Mouse (Mus musculus): ENCODE measurements around the gene Rnpep. TPM values are rescaled to one million over a fixed set of nuclear protein-coding genes. Genes with fewer than 3 reads are reported as not detected.

Rnpep gene
- polyA plus RNA-seq, 1 experiment from 2014 or later, result 113 TPM

GRCm38 (mm10) chr1:135213772-135214640 lies 69.9 kb downstream of the Rnpep start:
- peaks cover 10% of the 10 kb centered on the region for H3K4me1 ChIP-seq
- DNase-seq (ENCODE audit: low spot score), result no peak
- H3K27me3 ChIP-seq (ENCODE audit: low read depth, poor library complexity, severe bottlenecking), result no peaks in the 10 kb centered on the region
- no peak overlapping the region for H3K27ac ChIP-seq
- H3K9me3 ChIP-seq (replicated peaks), result no peaks in the 10 kb centered on the region
- H3K4me3 ChIP-seq, result no peak overlapping the region
- H3K36me3 ChIP-seq, result no peaks in the 10 kb centered on the region
- 86% methylated on average over 9 of the region's 9 CpGs for WGBS

Other genes starting within 250 kb of the Rnpep start
- gene Lgr6, start 178.8 kb downstream of the Rnpep start, polyA plus RNA-seq (2016; fragmentation: Nextera tagmentation; extraction: Ambion mirVana), result 0.56 and 0.75 TPM in 2 replicates
- gene Ptpn7, start 151.4 kb downstream of the Rnpep start, polyA plus RNA-seq (2016; fragmentation: Nextera tagmentation; extraction: Ambion mirVana), result 1.4 and 1.9 TPM in 2 replicates
- 32.7 and 42.2 TPM in 2 replicates for gene Arl8a, start 137.3 kb downstream of the Rnpep start, polyA plus RNA-seq (2016; fragmentation: Nextera tagmentation; extraction: Ambion mirVana)
- gene Gpr37l1, start 116.4 kb downstream of the Rnpep start, polyA plus RNA-seq (2016; fragmentation: Nextera tagmentation; extraction: Ambion mirVana), result not detected in 2 replicates
- gene Elf3, start 25.5 kb downstream of the Rnpep start, polyA plus RNA-seq (2016; fragmentation: Nextera tagmentation; extraction: Ambion mirVana), result 8.2 and 8.8 TPM in 2 replicates
- 201 and 243 TPM in 2 replicates for gene Timm17a, start 29.7 kb upstream of the Rnpep start, polyA plus RNA-seq (2016; fragmentation: Nextera tagmentation; extraction: Ambion mirVana)
- gene Lmod1, start 40.7 kb upstream of the Rnpep start, polyA plus RNA-seq (2016; fragmentation: Nextera tagmentation; extraction: Ambion mirVana), result 0.28 and 0.39 TPM in 2 replicates
- 53.3 and 57.5 TPM in 2 replicates for gene Shisa4, start 91.2 kb upstream of the Rnpep start, polyA plus RNA-seq (2016; fragmentation: Nextera tagmentation; extraction: Ambion mirVana)
- gene Ipo9, start 146.4 kb upstream of the Rnpep start, polyA plus RNA-seq (2016; fragmentation: Nextera tagmentation; extraction: Ambion mirVana), result 195 and 209 TPM in 2 replicates

Data from limb, embryonic 10.5 days (tissue).